Mouse (Mus musculus) midbrain, embryonic 16.5 days (tissue): Measurements from ENCODE around the gene Pin4. TPM values are rescaled to one million over a fixed set of nuclear protein-coding genes. Genes with fewer than 3 reads are reported as not detected.
A peak's percentile ranks its signal among the peaks of the same experiment; 100 is the strongest.
"Not testable (repeated sequence)": the region's sequence is repeated elsewhere in the genome, so short reads cannot be mapped to it uniquely, and the experiment has no call there.

Source experiments
- ATAC-seq: fragments of 200-750 bp; cut with Nextera tagmentation; 2 replicates; pipeline ENCODE4 v1.8.0; 2017; ENCODE audit warnings: moderate TSS enrichment
- H3K27ac ChIP-seq: fragments of 300-500 bp; sonication (generic); 2 replicates; pipeline ENCODE4 v1.5.1; 2014; ENCODE audit warnings: mild to moderate bottlenecking, low read length, mixed read lengths
- H3K27me3 ChIP-seq: fragments of 300-500 bp; sonication (generic); 2 replicates; pipeline ENCODE4 v1.6.1; 2014; ENCODE audit warnings: low read depth, low read length, mixed read lengths; ENCODE audit not compliant: control insufficient read depth, insufficient read depth
- H3K36me3 ChIP-seq: fragments of 300-500 bp; sonication (generic); 2 replicates; pipeline ENCODE4 v1.6.1; 2014; ENCODE audit warnings: mild to moderate bottlenecking, low read length, moderate library complexity, mixed read lengths; ENCODE audit not compliant: control insufficient read depth, insufficient read depth
- H3K4me1 ChIP-seq: fragments of 300-500 bp; sonication (generic); 2 replicates; pipeline ENCODE4 v1.6.1; 2014; ENCODE audit warnings: mild to moderate bottlenecking, low read length, mixed read lengths; ENCODE audit not compliant: control insufficient read depth, insufficient read depth
- H3K4me2 ChIP-seq: fragments of 300-500 bp; sonication (generic); 2 replicates; pipeline ENCODE4 v1.6.1; 2014; ENCODE audit warnings: mild to moderate bottlenecking, low read length, mixed read lengths
- H3K4me3 ChIP-seq: fragments of 300-500 bp; sonication (generic); 2 replicates; pipeline ENCODE4 v1.5.1; 2014; ENCODE audit warnings: low read depth, mild to moderate bottlenecking, low read length, moderate library complexity, mixed read lengths
- H3K9ac ChIP-seq: fragments of 300-500 bp; sonication (generic); 2 replicates; pipeline ENCODE4 v1.6.1; 2014; ENCODE audit warnings: low read depth, low read length, mixed read lengths
- H3K9me3 ChIP-seq: fragments of 300-500 bp; sonication (generic); replicated peaks from 2 replicates; pipeline ENCODE4 v1.6.1; 2014; ENCODE audit warnings: mild to moderate bottlenecking, low read length, mixed read lengths; ENCODE audit not compliant: control insufficient read depth, poor library complexity, severe bottlenecking
- WGBS: fragments of 180-500 bp; shearing (Covaris S2); extraction: QIAGEN DNeasy Blood & Tissue Kit; methylation state at CpG from one replicate; pipeline ENCODE4 v1.1.7; 2014; 5-methylcytosine and 5-hydroxymethylcytosine counted together
- polyA plus RNA-seq: library from polyadenylated mRNA; unstranded; fragments of >200 nt; fragmentation: Nextera tagmentation; extraction: Ambion mirVana; gene quantifications from 2 replicates; pipeline ENCODE4 v1.2.1, GENCODE M21; 2015

The Pin4 gene
- polyA plus RNA-seq, 1 experiment from 2014 or later, result 55.2 TPM

GRCm38 (mm10) chrX:102081076-102081475 is 38.2 kb upstream of the Pin4 start:
- ATAC-seq, result peak; percentile 19; the same call in 1 of the 2 replicates
- no peaks in the 10 kb centered on the region for H3K27me3 ChIP-seq
- WGBS, result 40% methylated on average over 10 of the region's 10 CpGs

DNA sequence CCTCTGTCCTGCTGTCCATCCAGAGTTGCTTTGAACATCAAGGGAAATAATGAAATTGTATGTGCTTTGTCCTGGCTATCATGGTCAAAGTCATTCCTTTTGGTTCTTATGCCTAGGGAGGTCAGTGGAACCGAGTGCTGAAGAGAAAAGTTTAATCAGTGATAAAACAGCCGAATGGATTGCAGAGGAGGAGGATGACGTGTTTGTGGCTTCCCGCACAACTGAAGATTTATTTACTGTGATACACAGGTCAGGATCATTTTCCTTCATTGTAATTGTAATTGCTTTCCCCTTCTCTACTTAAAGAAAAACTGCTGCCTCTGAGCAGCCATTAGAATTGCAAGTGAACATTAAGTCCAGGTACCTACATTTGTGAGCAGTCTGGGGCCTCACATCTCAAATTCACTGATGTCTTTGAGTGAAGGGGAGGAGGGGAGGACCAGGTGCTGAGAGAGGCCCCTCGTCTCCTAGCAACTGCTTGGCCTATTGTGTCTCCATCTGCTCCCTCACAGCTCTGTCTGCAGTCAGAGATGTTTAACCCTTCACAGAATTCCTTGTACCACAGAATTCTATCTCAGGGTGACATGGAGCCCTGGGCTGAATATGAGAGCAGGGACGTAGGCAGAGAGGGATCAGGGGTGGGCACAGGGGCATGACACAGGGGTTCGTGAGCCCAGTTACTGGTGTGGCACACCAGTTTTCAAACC is 37.5 kb upstream of the Pin4 start:
- peak overlapping the region; percentile 81 for H3K27ac ChIP-seq
- H3K4me3 ChIP-seq, result no peak overlapping the region
- 31% methylated on average over 7 of the region's 7 CpGs for WGBS
- no peaks in the 10 kb centered on the region for H3K36me3 ChIP-seq
- H3K9me3 ChIP-seq, result no peaks in the 10 kb centered on the region
- peaks cover 14% of the 10 kb centered on the region for H3K4me1 ChIP-seq
- peak overlapping the region; percentile 24 for H3K4me2 ChIP-seq
- peak; percentile 95 for ATAC-seq
- H3K9ac ChIP-seq, result no peak overlapping the region
- no peaks in the 10 kb centered on the region; the same call in 1 of the 2 replicates for H3K27me3 ChIP-seq

More at GRCm38 (mm10) chrX:102081076-102081475, 38.2 kb upstream of the Pin4 start:
- H3K9me3 ChIP-seq, result no peaks in the 10 kb centered on the region
- H3K27ac ChIP-seq, result peak overlapping the region; percentile 81
- no peak overlapping the region for H3K4me3 ChIP-seq
- H3K36me3 ChIP-seq, result no peaks in the 10 kb centered on the region
- H3K4me2 ChIP-seq, result peak overlapping the region; percentile 24
- H3K4me1 ChIP-seq, result peaks cover 14% of the 10 kb centered on the region
- no peak overlapping the region for H3K9ac ChIP-seq

DNA sequence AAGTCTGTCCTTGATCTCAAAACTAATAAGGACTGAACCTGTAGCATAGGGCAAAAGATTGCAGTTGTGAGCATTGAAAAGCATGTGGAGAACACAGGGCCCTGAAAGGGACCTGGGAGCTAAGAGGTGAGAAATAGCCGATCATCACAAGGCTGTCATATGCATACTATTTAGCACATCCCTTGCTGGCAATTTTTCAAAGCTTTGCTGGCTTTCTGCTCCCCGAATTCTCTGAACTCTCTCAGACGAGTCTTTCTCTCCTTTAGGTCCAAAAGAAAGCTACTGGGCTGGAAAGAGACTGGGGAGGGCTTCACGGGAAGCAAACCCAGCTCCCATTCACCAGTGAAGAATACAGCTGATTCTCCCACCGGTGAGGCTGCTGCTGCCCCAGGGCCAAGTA is 36.9 kb upstream of the Pin4 start:
- peaks cover 14% of the 10 kb centered on the region for H3K4me1 ChIP-seq
- peak; percentile 57 for ATAC-seq

GRCm38 (mm10) chrX:102085798-102086443 is 33.3 kb upstream of the Pin4 start:
- no peak overlapping the region for H3K9ac ChIP-seq
- H3K36me3 ChIP-seq, result no peaks in the 10 kb centered on the region
- H3K4me3 ChIP-seq, result no peak overlapping the region
- 88% methylated on average over 8 of the region's 8 CpGs for WGBS
- H3K4me1 ChIP-seq, result peaks cover 9% of the 10 kb centered on the region
- H3K4me2 ChIP-seq, result no peak overlapping the region
- no peaks in the 10 kb centered on the region for H3K9me3 ChIP-seq
- no peak overlapping the region for H3K27ac ChIP-seq
- no peak for ATAC-seq
- no peaks in the 10 kb centered on the region; the same call in 1 of the 2 replicates for H3K27me3 ChIP-seq

More for the DNA sequence above, 36.9 kb upstream of the Pin4 start:
- peak overlapping the region; percentile 15; the same call in 1 of the 2 replicates for H3K4me2 ChIP-seq
- no peaks in the 10 kb centered on the region; the same call in 1 of the 2 replicates for H3K27me3 ChIP-seq
- no peaks in the 10 kb centered on the region for H3K9me3 ChIP-seq
- WGBS, result 33% methylated on average over 5 of the region's 5 CpGs
- no peak overlapping the region for H3K9ac ChIP-seq
- H3K27ac ChIP-seq, result peak overlapping the region; percentile 81
- no peaks in the 10 kb centered on the region for H3K36me3 ChIP-seq
- H3K4me3 ChIP-seq, result no peak overlapping the region

DNA sequence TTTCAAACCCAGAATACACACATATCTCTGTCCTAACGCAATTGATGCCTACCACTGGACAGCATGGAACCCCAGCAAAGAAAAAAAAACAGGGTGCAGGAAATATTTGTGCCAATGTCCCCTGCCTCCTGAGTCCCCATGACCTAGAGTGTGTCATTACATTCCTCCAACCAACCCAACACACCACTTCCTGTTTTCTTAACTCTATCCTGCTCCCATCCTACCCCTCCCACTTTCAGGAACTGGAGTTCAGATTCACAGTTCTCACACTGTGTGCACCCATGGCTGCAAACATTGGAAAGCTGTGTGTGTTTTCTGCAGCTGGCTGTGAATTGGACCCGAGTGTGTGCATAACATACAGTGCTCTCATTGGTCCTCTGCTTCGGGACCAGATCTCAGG is 28.6 kb upstream of the Pin4 start:
- H3K9me3 ChIP-seq, result no peaks in the 10 kb centered on the region
- H3K4me2 ChIP-seq, result no peak overlapping the region
- no peak overlapping the region for H3K27ac ChIP-seq
- H3K4me1 ChIP-seq, result no peaks in the 10 kb centered on the region
- no peak for ATAC-seq
- no peaks in the 10 kb centered on the region for H3K36me3 ChIP-seq
- WGBS, result 88% methylated on average over 3 of the region's 3 CpGs
- no peaks in the 10 kb centered on the region; the same call in 1 of the 2 replicates for H3K27me3 ChIP-seq
- no peak overlapping the region for H3K4me3 ChIP-seq
- no peak overlapping the region for H3K9ac ChIP-seq

GRCm38 (mm10) chrX:102094381-102094904 is 24.8 kb upstream of the Pin4 start:
- Histone ChIP-seq H3K4me1 (no peaks in the 10 kb centered on the region), H3K27me3 (no peaks in the 10 kb centered on the region), H3K36me3 (no peaks in the 10 kb centered on the region), H3K9ac (no peak overlapping the region), H3K4me2 (no peak overlapping the region), H3K27ac (no peak overlapping the region), H3K4me3 (no peak overlapping the region), H3K9me3 (no peaks in the 10 kb centered on the region)
- no peak for ATAC-seq
- 75% methylated on average over 7 of the region's 7 CpGs for WGBS

DNA sequence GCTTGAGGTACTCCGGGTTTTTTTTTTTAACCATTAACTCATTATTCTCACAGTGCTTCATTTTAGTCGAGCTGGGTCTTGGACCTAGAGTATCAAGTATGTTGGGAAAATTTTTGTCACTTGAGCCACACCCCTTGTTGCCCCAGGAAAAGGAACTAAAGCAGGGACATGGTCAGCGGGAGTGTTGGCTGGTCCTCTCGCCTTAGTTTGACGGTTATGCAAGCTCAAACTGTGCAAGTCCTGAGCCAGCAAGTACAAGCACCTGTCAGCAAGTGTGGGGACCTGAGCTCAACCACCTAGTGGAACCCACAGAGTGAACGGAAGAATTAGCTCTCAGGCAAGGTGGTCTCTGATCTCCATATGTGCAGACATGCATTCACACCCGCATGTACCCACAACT is 17.4 kb upstream of the Pin4 start:
- no peak overlapping the region for H3K27ac ChIP-seq
- H3K9ac ChIP-seq, result no peak overlapping the region
- ATAC-seq, result no peak
- H3K27me3 ChIP-seq, result no peaks in the 10 kb centered on the region
- H3K4me1 ChIP-seq, result no peaks in the 10 kb centered on the region
- no peak overlapping the region for H3K4me2 ChIP-seq
- 64% methylated on average over 7 of the region's 7 CpGs for WGBS
- H3K4me3 ChIP-seq, result no peak overlapping the region
- H3K9me3 ChIP-seq, result no peaks in the 10 kb centered on the region
- no peaks in the 10 kb centered on the region for H3K36me3 ChIP-seq

GRCm38 (mm10) chrX:102103830-102104229 is 15.4 kb upstream of the Pin4 start:
- H3K4me1 ChIP-seq, H3K4me2 ChIP-seq, H3K9ac ChIP-seq, ATAC-seq, H3K36me3 ChIP-seq, H3K27ac ChIP-seq, H3K27me3 ChIP-seq, H3K4me3 ChIP-seq, H3K9me3 ChIP-seq: not testable (repeated sequence)
- 52% methylated on average over 2 of the region's 2 CpGs for WGBS

GRCm38 (mm10) chrX:102109349-102109748 is 9.9 kb upstream of the Pin4 start:
- H3K27me3 ChIP-seq, H3K36me3 ChIP-seq, H3K4me1 ChIP-seq, H3K9me3 ChIP-seq, H3K27ac ChIP-seq, H3K9ac ChIP-seq, H3K4me2 ChIP-seq, H3K4me3 ChIP-seq, ATAC-seq: not testable (repeated sequence)
- WGBS, result 89% methylated on average over 5 of the region's 5 CpGs
